Mouse (Mus musculus) c-Kit-positive CD71-negative TER-119-negative erythroid progenitor cells, embryonic 14.5 days (primary cell): ENCODE measurements around the gene Rnf144b.

ENCODE experiments used
- DNase-seq: peaks from one replicate; pipeline ENCODE4 v3.0.0-alpha.2; 2013; ENCODE audit warnings: low read depth

Gene Rnf144b

DNA sequence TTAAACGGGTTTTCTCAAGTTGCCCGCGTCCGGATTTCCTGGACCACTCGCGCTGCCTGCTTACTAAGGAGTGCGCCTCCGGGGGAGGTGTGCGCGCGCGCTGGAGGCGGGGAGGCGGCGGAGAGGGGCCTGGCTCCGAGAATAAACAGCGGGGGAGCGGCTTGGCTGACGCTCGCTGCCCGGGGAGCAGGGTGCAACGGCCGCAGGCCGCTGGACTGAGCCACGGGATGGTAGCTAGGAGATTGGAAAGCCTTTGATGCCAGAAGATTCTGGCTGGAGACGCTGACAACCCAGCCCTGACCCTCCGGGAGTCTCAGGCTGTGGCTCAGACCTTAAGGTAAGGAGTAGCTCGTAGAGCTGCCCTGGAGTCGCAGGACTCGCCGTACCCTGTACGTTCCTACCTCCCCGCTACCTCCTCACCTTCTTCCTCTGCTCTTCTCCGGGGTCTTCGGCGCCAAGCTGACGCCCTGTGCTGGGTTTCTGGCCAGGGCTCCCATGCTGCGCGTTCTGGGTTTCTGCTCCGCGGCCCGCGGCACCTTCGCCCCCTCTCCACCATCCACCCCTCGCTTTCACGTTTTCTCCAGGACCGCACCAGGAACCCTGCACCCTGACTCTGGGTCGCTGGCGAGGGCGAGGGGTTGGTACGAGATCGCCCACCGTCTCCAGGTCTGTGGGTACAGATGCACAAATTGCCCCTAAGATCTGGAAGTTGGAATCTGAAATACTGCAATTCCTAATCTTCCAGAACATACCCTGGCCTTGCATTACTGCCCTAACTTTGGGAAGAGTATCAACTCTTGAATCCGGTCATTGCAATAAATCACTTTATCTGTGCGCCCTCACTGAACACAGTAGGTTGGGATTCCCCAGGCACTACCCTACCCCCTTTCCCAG, at the start of gene Rnf144b:
Gene Rnf144b, plus strand, starts transcription at position 120 of the 894 bp plus-strand sequence.
- no peak for DNase-seq

DNA sequence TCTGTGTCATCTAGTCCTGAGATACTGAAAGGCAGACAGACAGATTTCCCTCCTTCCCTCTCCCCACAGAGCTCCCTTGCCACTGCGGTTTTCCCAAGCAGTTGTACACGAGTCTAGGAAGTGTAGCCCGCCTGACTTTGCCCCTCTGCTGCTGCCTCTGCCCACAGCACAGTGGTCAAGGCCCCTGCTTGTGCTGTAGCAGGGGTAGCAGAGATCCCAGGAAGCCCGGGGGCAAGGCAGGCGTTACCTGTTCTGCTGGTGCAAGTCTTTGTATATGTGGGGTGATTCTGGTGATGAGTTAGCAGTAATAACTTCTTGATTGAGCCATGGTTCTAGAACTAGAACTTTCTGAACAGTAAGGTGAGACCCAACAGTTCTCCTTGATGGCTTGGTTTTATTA, 46.3 kb upstream of the Rnf144b start:
- DNase-seq, result no peak

GRCm38 (mm10) chr13:47077367-47077766, 45.1 kb upstream of the Rnf144b start:
- DNase-seq, result no peak

GRCm38 (mm10) chr13:47078799-47079198, 43.7 kb upstream of the Rnf144b start:
- DNase-seq, result no peak

- no peak for DNase-seq
Measured at GRCm38 (mm10) chr13:47080905-47081505, 41.5 kb upstream of the Rnf144b start.

- no peak for DNase-seq
Measured at GRCm38 (mm10) chr13:47088433-47088832, 34.0 kb upstream of the Rnf144b start.

GRCm38 (mm10) chr13:47089271-47089670, 33.2 kb upstream of the Rnf144b start:
- DNase-seq, result no peak

DNA sequence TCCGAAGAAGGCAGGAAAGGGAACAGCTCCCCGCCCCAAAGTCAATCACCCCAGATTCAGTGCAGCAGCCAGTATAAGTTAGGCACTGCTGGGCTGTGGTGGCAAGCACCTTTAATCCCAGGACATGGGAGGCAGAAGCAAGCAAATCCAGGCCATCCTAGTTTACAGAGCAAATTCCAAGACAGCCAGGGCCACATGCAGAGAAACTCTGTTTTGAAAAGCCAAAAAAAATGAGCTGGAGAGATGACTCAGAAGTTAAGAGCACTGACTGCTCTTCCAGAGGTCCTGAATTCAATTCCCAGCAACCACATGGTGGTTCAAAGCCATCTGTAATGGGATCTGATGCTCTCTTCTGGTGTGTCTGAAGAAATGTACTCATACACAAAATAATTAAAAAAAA, 28.7 kb upstream of the Rnf144b start:
- no peak for DNase-seq

GRCm38 (mm10) chr13:47096591-47096990, 25.9 kb upstream of the Rnf144b start:
- no peak for DNase-seq

GRCm38 (mm10) chr13:47099265-47099664, 23.2 kb upstream of the Rnf144b start:
- no peak for DNase-seq

DNA sequence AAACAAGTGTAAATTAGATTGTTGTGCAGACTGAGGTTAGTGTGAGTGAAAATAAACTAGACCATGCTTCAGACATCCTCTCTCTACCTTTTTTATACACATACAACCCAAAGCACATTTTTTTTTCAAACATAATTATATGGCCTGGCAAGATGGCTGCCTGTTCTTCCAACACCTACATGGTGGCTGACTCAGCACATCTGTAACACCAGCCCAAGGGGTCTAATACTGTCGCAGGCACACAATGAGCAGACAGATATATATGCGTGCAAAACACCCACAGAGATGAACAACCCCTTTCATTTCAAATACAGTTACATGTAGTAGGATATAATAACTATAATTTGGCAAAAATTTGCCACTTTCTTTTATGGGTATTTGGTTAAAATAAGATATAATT, 21.9 kb upstream of the Rnf144b start:
- no peak for DNase-seq

DNA sequence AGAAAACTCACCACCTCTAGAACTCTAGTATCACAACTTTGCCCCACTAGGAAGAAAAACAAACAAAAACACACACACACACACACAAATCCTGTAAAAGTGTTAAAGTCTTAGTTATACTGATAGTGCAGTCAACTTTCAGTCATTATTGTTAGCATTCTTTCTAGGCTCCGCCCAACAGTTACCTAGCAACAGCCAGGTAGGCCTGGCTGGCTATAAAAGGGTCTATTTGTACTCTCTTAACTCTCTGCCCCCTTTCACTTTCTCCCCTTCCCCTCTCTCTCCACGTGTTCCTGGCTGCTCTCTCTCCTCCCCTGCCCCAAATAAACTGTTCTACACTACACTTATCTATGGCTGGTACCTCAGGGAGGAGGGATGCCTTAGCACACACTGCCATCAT, 18.3 kb upstream of the Rnf144b start:
- no peak for DNase-seq

GRCm38 (mm10) chr13:47104856-47105541, 17.5 kb upstream of the Rnf144b start:
- no peak for DNase-seq

GRCm38 (mm10) chr13:47105711-47106579, 16.5 kb upstream of the Rnf144b start, which contains the start of gene Dek:
Gene Dek (minus strand): TSS chr13:47106201.
- peak; percentile 74 for DNase-seq

DNA sequence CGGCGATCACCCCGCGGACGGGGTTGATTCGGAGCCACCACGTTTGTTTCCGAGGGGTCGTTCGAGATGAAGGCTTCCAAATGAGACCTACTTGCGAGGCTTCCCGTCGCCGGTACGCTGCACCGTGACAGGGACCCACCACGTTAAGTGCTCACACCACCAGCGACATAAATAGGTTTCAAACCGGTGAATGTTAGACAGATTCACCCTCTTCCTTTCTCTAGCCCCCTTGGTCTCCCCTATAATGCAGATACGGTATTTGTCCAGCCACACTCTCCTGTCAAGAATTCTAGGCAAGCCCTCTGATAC, 15.9 kb upstream of the Rnf144b start:
- no peak for DNase-seq

GRCm38 (mm10) chr13:47109239-47109638, 13.2 kb upstream of the Rnf144b start:
- DNase-seq, result no peak

DNA sequence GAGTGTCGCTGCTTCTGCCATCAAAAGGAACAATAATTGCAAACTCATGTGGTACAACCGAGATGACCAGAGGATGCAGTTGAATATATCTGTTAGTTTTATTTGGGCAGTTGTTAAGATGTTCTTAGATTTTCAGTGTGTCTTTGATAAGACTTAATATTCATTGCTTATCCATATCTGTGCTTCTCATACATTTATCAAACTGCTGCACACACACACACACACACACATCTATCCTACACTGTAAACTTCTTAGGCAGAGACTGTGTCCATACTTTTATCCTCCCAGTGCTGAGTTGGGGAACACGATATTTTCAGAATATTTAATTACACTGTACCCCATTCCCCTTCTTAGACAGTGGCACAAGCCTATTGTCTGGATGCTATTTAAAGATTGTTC, 11.3 kb upstream of the Rnf144b start:
- no peak for DNase-seq

- DNase-seq, result no peak
Measured at GRCm38 (mm10) chr13:47112056-47112455, 10.4 kb upstream of the Rnf144b start.

DNA sequence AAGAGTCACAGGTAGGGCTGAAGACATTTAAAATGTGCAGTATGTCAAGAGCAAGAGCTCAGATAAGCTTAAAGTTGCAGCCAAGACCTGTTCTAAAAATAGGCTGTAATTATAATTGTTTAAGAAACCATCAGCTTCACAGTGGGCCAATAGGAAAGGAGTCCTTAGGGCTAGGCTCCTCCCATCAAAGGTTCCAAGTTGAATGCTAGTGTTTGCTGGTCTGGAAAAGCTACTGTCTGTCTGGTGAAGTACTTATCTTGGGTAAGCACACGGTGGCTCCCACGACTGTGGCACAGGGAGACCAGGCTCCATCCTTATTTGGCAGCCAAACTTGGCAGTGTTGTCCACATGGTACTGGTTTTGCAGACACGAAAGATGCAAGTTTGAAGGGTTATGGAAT, 9.5 kb upstream of the Rnf144b start:
- DNase-seq, result peak; percentile 41

DNA sequence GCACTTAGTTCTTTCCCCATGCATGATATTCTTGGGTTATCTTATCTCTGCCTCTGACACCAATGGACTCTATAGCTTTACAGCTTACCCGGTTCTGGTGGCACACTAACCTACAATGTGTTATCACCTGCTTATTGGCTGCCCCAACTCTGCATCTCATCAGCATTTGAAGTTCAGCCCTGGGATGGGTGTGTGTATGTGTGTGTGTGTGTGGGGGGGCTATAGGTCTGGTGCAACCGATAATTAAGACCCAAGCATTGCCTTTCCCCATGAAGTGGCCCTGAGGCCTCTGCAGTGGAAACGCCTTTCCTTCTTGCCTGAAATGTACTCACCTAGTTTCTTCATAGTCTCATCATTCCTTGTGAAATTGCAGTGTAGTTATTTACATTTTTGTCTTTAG, 6.5 kb upstream of the Rnf144b start:
- DNase-seq, result no peak

- no peak for DNase-seq
Measured at GRCm38 (mm10) chr13:47121333-47121889, 1.0 kb upstream of the Rnf144b start.

GRCm38 (mm10) chr13:47124449-47124848, 2.0 kb downstream of the Rnf144b start:
- no peak for DNase-seq
